Mouse (Mus musculus): Measurements from ENCODE around the gene Adgrd1. TPM values are rescaled to one million over a fixed set of nuclear protein-coding genes. Genes with fewer than 3 reads are reported as not detected.

The Adgrd1 gene
- polyA plus RNA-seq, 1 experiment from 2014 or later, result 0.09 TPM

GRCm38 (mm10) chr5:129066541-129067230 lies 29.9 kb upstream of the Adgrd1 start:
- Histone ChIP-seq H3K36me3 (no peaks in the 10 kb centered on the region), H3K27me3 (ENCODE audit: low read depth, poor library complexity, severe bottlenecking) (peaks cover 13% of the 10 kb centered on the region), H3K4me3 (no peak overlapping the region), H3K4me1 (peaks cover 14% of the 10 kb centered on the region), H3K9me3 (replicated peaks) (no peaks in the 10 kb centered on the region), H3K27ac (replicated peaks) (no peak overlapping the region)
- WGBS, result 93% methylated on average over 8 of the region's 8 CpGs
- DNase-seq (ENCODE audit: low spot score), result no peak

GRCm38 (mm10) chr5:129067231-129067834 lies 29.2 kb upstream of the Adgrd1 start:
- no peaks in the 10 kb centered on the region for H3K36me3 ChIP-seq
- no peak overlapping the region for H3K4me3 ChIP-seq
- H3K27me3 ChIP-seq (ENCODE audit: low read depth, poor library complexity, severe bottlenecking), result peaks cover 7% of the 10 kb centered on the region
- WGBS, result 85% methylated on average over 13 of the region's 13 CpGs
- H3K4me1 ChIP-seq, result peaks cover 14% of the 10 kb centered on the region
- no peak for DNase-seq (ENCODE audit: low spot score)
- H3K27ac ChIP-seq (replicated peaks), result no peak overlapping the region
- H3K9me3 ChIP-seq (replicated peaks), result no peaks in the 10 kb centered on the region

- Histone ChIP-seq H3K27me3 (ENCODE audit: low read depth, poor library complexity, severe bottlenecking) (no peaks in the 10 kb centered on the region), H3K36me3 (no peaks in the 10 kb centered on the region), H3K9me3 (replicated peaks) (no peaks in the 10 kb centered on the region), H3K4me3 (no peak overlapping the region), H3K4me1 (0 out of 2 replicates have a peak, but pooled peaks cover 4% of the 10 kb centered on the region), H3K27ac (replicated peaks) (no peak overlapping the region)
- WGBS, result 89% methylated on average over 14 of the region's 14 CpGs
- DNase-seq (ENCODE audit: low spot score), result no peak
Observed at GRCm38 (mm10) chr5:129071761-129072280, 24.7 kb upstream of the Adgrd1 start.

- 86% methylated on average over 6 of the region's 6 CpGs for WGBS
- no peaks in the 10 kb centered on the region for H3K36me3 ChIP-seq
- DNase-seq (ENCODE audit: low spot score), result no peak
Observed at GRCm38 (mm10) chr5:129073404-129073803, 23.1 kb upstream of the Adgrd1 start.

GRCm38 (mm10) chr5:129076098-129076497 lies 20.5 kb upstream of the Adgrd1 start:
- Histone ChIP-seq H3K36me3 (no peaks in the 10 kb centered on the region), H3K27me3 (ENCODE audit: low read depth, poor library complexity, severe bottlenecking) (no peaks in the 10 kb centered on the region), H3K27ac (replicated peaks) (no peak overlapping the region), H3K4me1 (no peaks in the 10 kb centered on the region), H3K9me3 (replicated peaks) (no peaks in the 10 kb centered on the region), H3K4me3 (no peak overlapping the region)
- DNase-seq (ENCODE audit: low spot score), result no peak
- WGBS, result 88% methylated on average over 6 of the region's 6 CpGs

More at GRCm38 (mm10) chr5:129073404-129073803, 23.1 kb upstream of the Adgrd1 start:
- Histone ChIP-seq H3K4me1 (no peaks in the 10 kb centered on the region), H3K27ac (replicated peaks) (no peak overlapping the region), H3K4me3 (no peak overlapping the region), H3K27me3 (ENCODE audit: low read depth, poor library complexity, severe bottlenecking) (no peaks in the 10 kb centered on the region), H3K9me3 (replicated peaks) (no peaks in the 10 kb centered on the region)

- Histone ChIP-seq H3K27ac (replicated peaks) (no peak overlapping the region), H3K4me3 (no peak overlapping the region), H3K36me3 (no peaks in the 10 kb centered on the region), H3K27me3 (ENCODE audit: low read depth, poor library complexity, severe bottlenecking) (no peaks in the 10 kb centered on the region), H3K4me1 (no peaks in the 10 kb centered on the region), H3K9me3 (replicated peaks) (no peaks in the 10 kb centered on the region)
- 90% methylated on average over 5 of the region's 5 CpGs for WGBS
- DNase-seq (ENCODE audit: low spot score), result no peak
Observed at GRCm38 (mm10) chr5:129077240-129077639, 19.3 kb upstream of the Adgrd1 start.

GRCm38 (mm10) chr5:129081521-129081920 lies 15.0 kb upstream of the Adgrd1 start:
- H3K36me3 ChIP-seq, result no peaks in the 10 kb centered on the region
- 88% methylated on average over 7 of the region's 7 CpGs for WGBS
- H3K4me1 ChIP-seq, result no peaks in the 10 kb centered on the region
- no peak overlapping the region for H3K4me3 ChIP-seq
- no peaks in the 10 kb centered on the region for H3K9me3 ChIP-seq (replicated peaks)
- no peaks in the 10 kb centered on the region for H3K27me3 ChIP-seq (ENCODE audit: low read depth, poor library complexity, severe bottlenecking)
- no peak for DNase-seq (ENCODE audit: low spot score)
- no peak overlapping the region for H3K27ac ChIP-seq (replicated peaks)

GRCm38 (mm10) chr5:129085153-129085552 lies 11.4 kb upstream of the Adgrd1 start:
- Histone ChIP-seq H3K9me3 (replicated peaks) (no peaks in the 10 kb centered on the region), H3K4me1 (peaks cover 6% of the 10 kb centered on the region), H3K27ac (replicated peaks) (no peak overlapping the region), H3K4me3 (no peak overlapping the region), H3K27me3 (ENCODE audit: low read depth, poor library complexity, severe bottlenecking) (no peaks in the 10 kb centered on the region), H3K36me3 (no peaks in the 10 kb centered on the region)
- WGBS, result 92% methylated on average over 10 of the region's 10 CpGs
- DNase-seq (ENCODE audit: low spot score), result no peak

- Histone ChIP-seq H3K9me3 (replicated peaks) (no peaks in the 10 kb centered on the region), H3K27me3 (ENCODE audit: low read depth, poor library complexity, severe bottlenecking) (no peaks in the 10 kb centered on the region), H3K27ac (replicated peaks) (no peak overlapping the region), H3K4me3 (no peak overlapping the region), H3K4me1 (peaks cover 12% of the 10 kb centered on the region), H3K36me3 (no peaks in the 10 kb centered on the region)
- DNase-seq (ENCODE audit: low spot score), result no peak
- 90% methylated on average over 10 of the region's 10 CpGs for WGBS
Observed at GRCm38 (mm10) chr5:129092345-129093065, 4.0 kb upstream of the Adgrd1 start.

GRCm38 (mm10) chr5:129093158-129093557 lies 3.4 kb upstream of the Adgrd1 start:
- WGBS, result 77% methylated on average over 4 of the region's 4 CpGs

GRCm38 (mm10) chr5:129094236-129094635 lies 2.3 kb upstream of the Adgrd1 start:
- Histone ChIP-seq H3K4me1 (peaks cover 12% of the 10 kb centered on the region), H3K27me3 (ENCODE audit: low read depth, poor library complexity, severe bottlenecking) (no peaks in the 10 kb centered on the region), H3K27ac (replicated peaks) (no peak overlapping the region), H3K4me3 (no peak overlapping the region), H3K36me3 (no peaks in the 10 kb centered on the region), H3K9me3 (replicated peaks) (no peaks in the 10 kb centered on the region)
- DNase-seq (ENCODE audit: low spot score), result no peak
- WGBS, result 67% methylated on average over 5 of the region's 5 CpGs

More at GRCm38 (mm10) chr5:129093158-129093557, 3.4 kb upstream of the Adgrd1 start:
- Histone ChIP-seq H3K36me3 (no peaks in the 10 kb centered on the region), H3K4me1 (peaks cover 12% of the 10 kb centered on the region), H3K27ac (replicated peaks) (no peak overlapping the region), H3K27me3 (ENCODE audit: low read depth, poor library complexity, severe bottlenecking) (no peaks in the 10 kb centered on the region), H3K4me3 (no peak overlapping the region), H3K9me3 (replicated peaks) (no peaks in the 10 kb centered on the region)
- no peak for DNase-seq (ENCODE audit: low spot score)

- WGBS, result 69% methylated on average over 4 of the region's 4 CpGs
- H3K9me3 ChIP-seq (replicated peaks), result no peaks in the 10 kb centered on the region
- peaks cover 6% of the 10 kb centered on the region for H3K4me1 ChIP-seq
- no peak overlapping the region for H3K27ac ChIP-seq (replicated peaks)
- no peak overlapping the region for H3K4me3 ChIP-seq
- DNase-seq (ENCODE audit: low spot score), result no peak
- H3K27me3 ChIP-seq (ENCODE audit: low read depth, poor library complexity, severe bottlenecking), result no peaks in the 10 kb centered on the region
- H3K36me3 ChIP-seq, result no peaks in the 10 kb centered on the region
Observed at GRCm38 (mm10) chr5:129104043-129104442, 7.5 kb downstream of the Adgrd1 start.

- 70% methylated on average over 8 of the region's 8 CpGs for whole genome bisulfite sequencing
- no peak overlapping the region for H3K4me3 ChIP-seq
- peaks cover 8% of the 10 kb centered on the region for H3K4me1 ChIP-seq
- no peaks in the 10 kb centered on the region for H3K27me3 ChIP-seq (ENCODE audit: low read depth, poor library complexity, severe bottlenecking)
- no peaks in the 10 kb centered on the region for H3K9me3 ChIP-seq (replicated peaks)
- peak overlapping the region; percentile 39; the same call in 1 of the 2 replicates for H3K27ac ChIP-seq (replicated peaks)
- H3K36me3 ChIP-seq, result no peaks in the 10 kb centered on the region
- no peak for DNase-seq (ENCODE audit: low spot score)
Observed at GRCm38 (mm10) chr5:129111729-129112128, 15.2 kb downstream of the Adgrd1 start.
